Mouse (Mus musculus) right cerebral cortex, adult 2 months (tissue): ENCODE data around the gene 2210010C04Rik.

ENCODE experiments used
- DNase-seq, 2 experiments: peaks; one replicate each; pipeline ENCODE4 v3.0.0; 2021 to 2022; ENCODE audit warnings: low spot score in 2 of 2

2210010C04Rik gene

DNA sequence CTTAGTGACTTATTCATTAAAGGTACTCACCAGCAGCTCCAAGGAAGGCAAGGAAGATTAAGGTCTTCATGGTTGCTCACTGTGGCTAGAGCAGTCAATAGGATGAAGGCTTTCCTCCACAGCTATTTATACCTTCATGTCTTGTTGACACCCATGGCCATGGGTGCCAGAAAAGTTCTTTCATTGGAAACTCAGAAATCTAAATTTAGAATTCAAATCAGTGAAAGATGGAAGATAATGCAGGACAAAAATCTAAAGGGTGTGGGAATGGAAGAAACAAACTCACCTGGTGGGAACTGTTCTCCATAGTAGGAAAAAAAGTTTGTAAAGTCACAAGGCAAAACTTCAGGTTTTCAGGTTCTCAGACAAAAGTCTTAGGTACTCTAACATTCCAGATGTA lies at the start of gene 2210010C04Rik:
Gene 2210010C04Rik, minus strand, starts transcription at position 101 of the 400 bp plus-strand sequence.
- no peak for DNase-seq

DNA sequence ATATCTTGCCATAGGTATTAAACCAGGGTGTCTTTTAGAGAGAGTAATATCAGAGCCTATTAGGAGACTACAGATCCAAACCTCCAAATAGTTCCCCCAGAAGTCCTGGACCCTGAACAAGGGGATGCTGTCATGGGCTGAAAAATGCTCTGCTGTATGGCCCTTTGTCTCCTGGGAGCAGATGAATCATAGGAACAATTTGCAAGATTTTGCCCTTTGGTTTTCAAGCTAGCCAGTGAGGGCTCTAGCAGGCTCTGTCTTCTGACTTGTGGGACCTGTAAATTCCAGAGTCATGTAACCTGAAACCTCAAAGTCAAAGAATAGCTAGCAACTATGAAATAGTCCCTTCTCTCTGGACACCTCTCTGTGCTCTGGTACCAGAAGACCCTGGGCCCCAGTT lies 44.8 kb upstream of the 2210010C04Rik start:
- DNase-seq: no peak

DNA sequence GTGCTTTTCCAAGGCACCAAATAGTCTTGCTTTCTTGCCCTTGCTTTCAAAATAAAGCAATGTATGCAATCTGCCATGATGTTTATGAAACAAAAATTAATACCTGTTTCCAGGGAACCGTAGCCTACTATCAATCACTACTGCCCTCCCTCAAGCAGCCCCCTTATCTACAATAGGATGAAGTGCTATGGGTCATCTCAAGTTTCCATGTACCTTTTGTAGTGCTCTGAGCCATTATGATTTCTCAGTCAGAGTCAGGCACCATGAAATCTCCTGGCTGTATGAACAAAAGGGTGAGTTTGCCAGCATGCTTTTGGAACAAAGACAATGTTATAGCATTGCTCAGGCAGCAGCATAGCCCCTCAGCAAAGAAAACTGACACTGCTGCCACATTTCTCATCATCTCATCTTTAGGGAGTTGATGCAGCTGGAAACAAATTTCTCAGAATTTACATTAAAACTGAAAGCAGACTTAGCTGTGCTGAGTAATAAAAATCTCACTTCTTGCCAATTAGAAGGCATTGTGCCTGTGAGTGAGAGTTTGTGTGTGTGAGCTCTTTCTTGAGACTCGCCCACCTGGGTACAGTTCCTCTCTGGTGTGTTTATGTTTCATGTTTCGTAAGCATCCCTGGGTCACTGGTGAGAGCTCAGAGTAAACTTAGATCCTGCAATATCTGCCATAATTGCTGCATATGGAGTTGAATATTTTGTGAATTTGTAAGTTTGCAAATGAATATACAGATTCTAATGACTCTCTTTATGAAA lies 43.4 kb upstream of the 2210010C04Rik start:
- no peak for DNase-seq

DNA sequence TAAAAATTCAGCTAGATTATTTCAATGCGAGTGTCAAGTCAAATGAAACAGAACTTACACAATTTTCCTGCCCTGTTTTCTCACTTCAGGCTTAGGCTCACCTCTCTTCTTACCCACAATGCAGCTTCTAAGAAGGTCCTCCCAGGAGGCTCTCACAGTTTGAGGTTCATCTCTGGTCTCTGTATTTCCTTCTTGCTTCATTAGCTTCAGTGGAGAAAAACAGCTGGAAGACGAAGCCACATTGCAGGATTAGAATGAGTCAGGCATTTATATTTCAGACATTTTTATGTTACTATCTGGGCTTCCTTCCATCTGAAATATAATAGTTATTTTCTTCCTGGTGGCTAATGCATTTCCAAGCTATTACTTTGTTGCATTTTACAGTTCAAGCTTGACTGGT lies 40.4 kb upstream of the 2210010C04Rik start:
- DNase-seq: no peak

DNA sequence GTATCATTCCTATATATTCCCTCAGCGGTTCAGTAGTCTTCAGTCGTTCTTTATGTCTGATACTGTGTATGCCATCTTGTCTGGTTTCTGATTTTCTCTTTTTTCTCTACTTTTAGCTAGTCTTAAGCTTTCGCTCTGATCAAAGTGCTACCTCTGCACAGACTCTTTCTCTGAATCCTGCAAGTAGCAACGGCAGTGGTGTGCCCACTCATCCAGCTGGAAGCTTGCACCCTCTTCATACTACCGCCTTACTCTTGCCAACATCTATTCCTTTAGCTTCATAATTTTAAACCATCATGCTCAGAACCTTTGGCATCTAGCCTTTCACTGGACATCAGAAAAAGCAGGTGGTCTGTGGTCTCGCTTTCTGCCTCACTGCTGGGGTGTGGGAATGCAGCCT lies 28.0 kb upstream of the 2210010C04Rik start:
- DNase-seq: peak in 1 of 2 experiments; percentile 16

DNA sequence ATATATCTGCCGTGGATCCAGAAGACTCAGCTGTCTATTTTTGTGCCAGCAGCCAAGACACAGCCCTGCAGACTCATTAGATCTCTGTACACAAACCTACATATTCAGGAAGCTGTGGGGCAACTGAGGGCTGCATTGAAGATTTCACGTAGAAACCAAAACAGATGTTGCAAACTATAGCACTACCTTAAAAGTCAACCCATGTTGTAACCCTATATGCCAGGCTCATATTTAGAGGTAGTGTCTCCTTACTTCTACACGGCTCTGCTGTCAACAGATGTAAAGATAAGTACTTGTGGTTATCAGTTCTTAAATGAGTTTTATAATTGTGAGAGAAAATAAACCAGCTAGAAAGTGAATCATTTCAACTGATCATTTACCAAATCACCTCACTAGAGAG lies 27.4 kb upstream of the 2210010C04Rik start:
- no peak for DNase-seq

DNA sequence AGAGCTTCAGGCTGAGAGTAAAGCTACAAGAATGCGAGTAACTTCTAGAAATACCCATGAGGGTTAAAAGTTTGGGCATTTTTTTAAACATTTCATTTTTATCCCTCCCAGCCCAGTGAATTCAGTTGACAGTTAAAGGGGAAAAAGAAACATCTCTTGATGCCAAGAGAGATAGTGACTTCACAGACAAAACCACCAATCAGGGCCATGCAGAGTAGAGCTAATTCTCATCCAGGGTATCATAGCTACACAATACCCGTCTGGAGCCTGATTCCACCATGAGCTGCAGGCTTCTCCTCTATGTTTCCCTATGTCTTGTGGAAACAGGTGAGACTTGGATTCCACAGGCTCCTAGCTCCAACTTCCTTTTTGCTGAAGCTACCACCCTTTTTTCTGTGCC lies 26.8 kb upstream of the 2210010C04Rik start:
- no peak for DNase-seq

DNA sequence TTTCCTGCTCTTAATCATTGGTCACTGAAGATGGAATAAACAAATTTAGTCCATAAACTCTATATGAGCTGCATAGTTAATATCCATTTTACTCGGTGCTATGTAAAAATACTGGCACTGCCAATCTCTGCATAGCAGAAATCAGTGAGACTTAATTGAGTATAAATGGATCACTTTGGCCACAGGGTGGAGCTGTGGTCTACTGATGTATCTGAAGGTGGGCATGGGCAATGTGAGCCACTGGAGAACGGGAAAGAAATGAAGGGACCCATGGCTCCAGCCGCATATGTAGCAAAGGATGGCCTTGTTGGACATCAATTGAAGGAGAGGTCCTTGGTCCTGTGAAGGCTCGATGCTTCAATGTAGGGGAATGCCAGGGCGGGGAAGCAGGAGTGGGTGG lies 25.8 kb upstream of the 2210010C04Rik start:
- DNase-seq: no peak

DNA sequence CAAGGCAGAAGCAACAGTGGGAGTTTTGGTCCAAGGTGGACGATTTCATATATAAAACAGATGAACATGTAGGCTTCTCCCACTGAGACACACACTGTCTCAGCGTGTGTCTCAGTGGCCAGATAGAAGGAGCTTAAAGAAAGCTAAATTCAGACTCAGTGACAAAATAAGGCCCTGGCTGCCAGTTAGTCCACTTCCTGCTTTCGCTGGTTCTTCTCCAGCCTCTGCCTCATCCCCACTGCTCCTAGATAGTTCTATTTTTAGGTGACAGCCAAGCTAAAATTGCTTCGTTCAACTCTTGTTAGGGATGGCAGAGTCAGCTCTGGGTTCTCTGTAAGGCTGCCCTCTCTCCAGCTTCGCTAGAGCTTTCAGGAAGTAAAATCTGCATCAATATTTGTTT lies 22.3 kb upstream of the 2210010C04Rik start:
- DNase-seq: peak in 1 of 2 experiments; percentile 14

DNA sequence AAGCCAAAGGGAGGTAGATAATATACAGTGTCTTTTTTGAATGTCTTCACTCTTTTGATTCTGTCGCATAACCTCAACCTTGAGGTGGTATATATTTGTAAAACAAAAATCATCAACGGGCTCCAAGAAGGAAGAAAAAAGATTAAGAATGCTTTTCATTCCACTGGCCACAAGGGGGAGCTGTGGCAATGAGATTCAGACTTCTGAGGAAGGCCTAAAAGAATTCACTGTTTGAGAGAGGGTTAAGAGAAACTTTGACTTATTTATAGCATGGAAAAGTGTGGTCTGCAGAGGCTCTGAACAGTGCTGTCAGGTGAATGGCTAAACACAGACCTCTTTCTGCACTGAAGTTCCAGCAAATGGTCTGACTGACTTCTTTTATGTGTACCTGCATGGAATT lies 20.3 kb upstream of the 2210010C04Rik start:
- DNase-seq: peak in 1 of 2 experiments; percentile 46

DNA sequence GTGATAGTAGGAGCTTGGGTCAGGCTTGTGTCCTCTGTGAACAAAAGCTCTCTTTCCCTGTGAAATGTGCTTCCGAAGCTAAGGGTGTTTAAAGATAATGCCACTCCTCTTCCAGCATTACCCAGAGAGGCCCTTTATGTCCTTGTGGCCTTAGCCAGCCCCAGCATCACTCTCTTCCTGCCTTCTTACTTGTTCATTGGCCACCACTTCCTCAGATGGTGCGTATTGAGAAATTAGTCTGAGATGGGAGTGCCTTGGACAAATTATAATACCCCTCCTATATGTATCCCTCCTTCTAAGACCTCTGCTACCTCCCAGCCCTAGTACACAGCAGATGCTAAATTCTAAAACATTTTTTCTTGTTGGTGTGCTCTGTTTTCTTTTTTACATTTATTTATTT lies 19.1 kb upstream of the 2210010C04Rik start:
- no peak for DNase-seq

DNA sequence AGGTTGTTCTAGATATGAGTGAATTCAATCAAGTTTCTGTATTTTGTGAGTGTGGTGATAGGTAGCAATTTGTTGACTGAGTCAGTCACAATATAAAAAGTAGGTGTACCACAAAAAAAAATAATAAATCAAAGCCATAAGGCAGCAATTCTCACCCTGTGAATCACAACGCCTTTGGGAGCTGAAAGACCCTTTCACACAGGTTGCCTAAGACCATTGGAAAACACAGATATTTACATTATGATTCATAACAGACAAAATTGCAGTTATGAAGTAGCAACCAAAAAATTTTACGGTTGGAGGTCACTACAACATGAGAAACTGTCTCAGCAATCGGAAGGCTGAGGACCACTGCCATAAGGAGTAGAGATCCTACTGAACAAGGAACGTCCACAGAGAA lies 16.5 kb upstream of the 2210010C04Rik start:
- no peak for DNase-seq

DNA sequence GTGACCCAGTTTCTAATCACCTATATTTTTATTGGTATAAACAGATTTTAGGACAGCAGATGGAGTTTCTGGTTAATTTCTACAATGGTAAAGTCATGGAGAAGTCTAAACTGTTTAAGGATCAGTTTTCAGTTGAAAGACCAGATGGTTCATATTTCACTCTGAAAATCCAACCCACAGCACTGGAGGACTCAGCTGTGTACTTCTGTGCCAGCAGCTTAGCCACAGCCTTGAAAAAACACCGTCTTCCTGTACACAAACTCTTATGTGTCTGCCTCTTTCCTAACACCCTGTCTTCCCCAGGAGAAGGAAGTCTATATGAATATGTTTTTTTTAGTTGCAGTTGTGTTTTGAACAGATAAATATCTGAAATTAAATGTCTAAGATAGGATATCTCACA lies 13.3 kb upstream of the 2210010C04Rik start:
- no peak for DNase-seq

DNA sequence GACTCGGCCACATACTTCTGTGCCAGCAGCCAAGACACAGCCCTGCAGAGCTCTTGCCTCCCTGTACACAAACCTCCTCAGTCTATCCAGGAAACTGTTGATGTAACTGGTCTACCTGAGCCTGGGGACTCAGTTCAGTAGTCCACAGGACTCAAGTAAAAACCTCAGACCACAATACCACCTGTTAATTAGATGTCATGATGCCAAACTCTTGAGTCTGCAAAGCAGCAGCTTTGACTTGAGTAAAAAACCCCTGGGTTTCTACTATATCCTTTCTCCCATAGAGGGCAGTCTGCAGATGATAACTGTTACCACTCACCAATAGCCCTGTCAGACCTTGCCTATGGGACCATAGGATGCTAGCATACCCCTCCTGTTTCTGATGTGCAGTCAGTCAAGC lies 12.7 kb upstream of the 2210010C04Rik start:
- no peak for DNase-seq

DNA sequence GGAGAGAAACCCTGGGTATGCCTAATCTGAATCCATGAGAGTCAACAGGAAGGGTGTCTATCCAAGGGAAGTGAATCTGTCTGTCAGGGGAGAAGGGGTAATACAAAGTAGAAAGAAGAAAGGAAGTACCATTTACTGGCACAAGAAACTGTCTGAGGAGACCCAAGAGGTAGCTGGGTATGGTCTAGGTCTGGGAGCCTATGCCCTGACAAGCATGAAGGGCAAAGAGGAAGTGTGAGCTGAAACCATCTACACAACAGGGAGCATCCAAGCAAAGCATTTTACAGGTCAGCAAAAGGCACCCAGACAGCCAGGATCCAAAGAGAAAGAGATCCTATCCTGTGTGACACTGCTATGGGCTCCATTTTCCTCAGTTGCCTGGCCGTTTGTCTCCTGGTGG lies 11.9 kb upstream of the 2210010C04Rik start:
- no peak for DNase-seq

DNA sequence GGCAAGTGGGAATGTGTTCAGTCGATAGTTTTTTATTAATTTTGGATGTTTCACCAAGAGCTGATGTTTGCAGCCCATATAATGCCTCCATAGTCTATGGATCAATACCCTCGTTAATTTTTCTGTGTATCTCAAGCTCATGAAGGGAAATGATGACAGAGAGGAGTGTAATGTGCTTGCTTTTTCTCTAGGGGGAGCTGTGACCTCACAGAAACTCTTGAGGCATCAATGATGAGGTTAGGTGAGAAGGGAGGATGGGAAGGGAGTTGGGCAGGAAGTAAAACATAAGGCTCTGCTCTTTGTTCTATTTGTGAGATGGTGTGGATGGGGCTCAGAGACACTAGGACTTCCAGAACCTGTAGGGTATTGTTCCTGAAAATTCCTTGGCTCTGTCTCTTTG lies 11.2 kb upstream of the 2210010C04Rik start:
- DNase-seq: no peak

DNA sequence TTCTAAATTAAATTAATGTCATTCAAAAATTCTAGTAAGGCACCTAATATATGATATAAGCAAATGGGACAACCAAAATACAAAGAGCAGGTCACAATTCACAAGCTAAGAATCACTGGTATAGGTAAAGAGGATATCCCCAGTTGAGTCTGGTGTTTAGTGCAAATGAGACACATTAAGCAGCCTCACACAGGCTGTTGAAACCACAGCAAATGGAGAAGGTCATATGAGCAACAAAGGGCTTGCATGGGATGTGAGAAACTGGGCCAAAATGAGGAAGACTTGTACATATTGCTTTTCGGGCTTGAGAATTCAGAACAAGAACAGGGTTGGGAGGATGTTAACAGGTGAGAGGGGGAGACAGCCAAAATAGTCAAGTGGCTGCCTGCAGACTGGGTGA lies 9.4 kb upstream of the 2210010C04Rik start:
- no peak for DNase-seq

DNA sequence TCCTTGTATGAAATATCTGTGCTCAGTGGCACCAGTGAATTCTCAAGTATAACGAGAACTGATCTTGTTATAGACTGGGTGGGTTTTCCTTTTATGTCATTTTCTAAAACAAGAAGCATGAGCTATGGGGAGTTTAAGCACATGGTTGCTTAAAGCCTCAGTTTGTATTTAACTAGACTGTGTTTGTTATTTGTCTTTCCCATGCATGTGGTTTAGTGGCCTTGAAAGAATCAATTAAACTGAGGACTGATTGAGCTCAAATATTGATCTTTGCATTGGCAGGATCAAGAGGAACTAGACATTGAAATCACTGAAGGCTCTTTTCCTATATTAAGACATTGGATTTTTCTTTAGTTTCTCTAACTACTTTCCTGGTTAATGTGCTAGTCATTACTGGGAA lies 9.0 kb upstream of the 2210010C04Rik start:
- no peak for DNase-seq

DNA sequence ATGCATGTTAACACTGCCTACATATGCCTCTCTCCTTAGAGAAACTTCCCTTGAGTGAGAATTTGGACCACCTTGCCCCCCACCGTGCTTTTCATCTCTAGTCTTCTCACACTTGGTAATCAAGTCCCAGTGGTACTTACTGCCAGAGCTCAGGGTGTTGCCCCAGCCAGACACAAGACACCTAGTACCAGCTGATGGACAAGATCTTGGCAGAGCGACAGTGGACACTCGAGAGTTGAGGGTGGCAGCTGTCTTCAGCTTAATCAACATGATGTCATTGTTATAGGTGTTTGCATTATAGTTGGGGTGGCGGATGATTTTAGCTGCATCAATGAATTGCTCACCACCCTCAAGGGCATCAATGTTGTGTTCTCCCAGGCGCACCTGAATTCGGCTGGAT lies 2.5 kb downstream of the 2210010C04Rik start:
- no peak for DNase-seq

DNA sequence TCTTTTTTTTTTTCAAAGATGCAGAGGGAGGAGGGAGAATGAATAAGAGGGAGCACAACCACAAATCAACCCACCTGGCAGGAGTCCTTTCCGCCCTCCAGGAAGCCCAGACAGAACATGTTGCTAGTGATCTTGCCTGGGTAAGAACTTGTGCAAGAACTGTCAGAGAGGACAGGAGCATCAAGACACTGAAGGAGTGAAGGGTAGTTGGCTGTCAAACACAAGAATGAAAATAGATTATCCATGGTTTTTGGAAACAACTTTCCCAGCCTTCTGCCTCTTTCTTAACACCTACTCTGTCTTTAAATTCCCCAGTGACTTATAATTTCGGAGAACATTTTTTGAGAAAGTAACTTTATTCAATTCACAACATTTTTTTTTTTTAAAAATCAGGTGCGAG lies 3.1 kb downstream of the 2210010C04Rik start:
- DNase-seq: no peak

DNA sequence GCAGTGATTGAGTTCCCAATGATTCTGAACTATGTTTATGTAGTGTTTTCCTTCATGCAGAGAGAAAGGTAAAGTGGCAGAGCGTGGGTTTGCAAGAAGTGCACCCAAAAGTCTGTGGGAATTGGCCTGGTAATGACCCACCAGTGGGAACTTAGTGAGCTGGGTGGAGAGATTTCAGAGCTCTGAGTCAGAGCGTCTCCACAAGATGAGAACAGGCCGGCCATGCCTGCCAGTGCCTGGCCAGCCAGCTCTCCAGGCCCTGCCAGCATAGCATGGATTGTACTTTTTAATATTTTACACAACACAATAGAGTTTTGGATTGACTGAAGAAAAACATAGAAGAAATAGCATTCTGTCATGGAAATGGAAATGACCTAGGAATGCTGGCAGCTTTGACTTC lies 4.5 kb downstream of the 2210010C04Rik start:
- no peak for DNase-seq

DNA sequence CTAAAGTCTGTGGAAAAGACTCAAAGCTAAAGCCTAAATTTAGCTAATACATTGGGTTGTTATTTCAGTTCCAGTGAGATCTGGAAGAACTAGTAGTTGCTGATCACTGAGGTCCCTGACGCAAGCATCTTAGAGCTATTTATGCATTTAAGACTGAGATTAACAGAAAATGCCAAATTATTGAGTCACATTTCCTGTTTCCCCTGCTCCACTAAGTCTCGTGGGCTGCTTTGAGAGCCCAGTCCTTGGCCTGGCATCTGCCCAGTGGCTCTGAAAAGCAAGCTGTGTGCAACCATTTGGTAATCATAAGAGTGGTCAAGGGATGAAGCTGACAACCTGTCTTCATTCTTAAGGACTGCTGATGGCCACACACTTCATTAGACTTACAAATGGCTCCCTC lies 8.3 kb downstream of the 2210010C04Rik start:
- no peak for DNase-seq

DNA sequence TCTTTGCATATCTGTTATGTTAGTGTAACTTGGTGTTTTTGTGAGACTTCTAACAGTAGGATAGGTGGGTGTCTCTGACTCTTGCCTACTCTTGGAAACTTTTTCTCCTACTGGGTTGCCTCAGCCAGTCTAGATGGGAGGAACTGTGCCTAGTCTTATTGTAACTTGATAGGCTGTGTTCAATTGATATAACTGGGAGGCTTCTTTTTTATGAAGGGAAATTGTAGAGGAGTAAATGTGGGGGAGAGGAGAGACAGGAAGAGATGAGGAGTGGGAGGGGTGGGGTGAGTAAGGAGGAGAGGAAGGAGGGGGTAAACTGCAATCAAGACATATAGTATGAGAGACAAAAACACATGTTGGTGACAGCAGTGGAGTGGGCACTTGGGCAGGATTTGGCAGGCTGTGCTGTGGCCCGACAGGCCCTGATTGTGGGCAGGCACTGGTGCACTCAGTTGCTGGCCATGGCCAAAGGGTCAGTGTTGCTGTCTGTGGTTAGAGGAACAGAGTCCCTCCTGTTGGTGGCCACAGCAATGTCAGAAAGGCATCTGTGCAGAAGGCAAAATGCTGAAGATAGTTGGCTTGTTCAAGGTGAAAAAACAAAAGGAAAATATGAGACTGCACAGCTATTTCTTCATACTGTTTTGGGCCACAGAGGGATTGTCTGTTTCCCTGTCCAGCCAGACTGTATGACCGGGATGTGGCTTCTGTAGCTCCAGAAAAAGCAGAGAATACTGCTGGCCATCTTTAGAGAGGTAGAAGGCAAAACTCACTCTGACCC lies 9.2 kb downstream of the 2210010C04Rik start:
- no peak for DNase-seq
